ENCODE assay signal across 19 mouse cellular contexts in genomic region chr19:16439834-16440233, GRCm38 (mm10). TPM values are rescaled to one million over a fixed set of nuclear protein-coding genes. Genes with fewer than 3 reads are reported as not detected.
DNase-seq lines count a peak whose midpoint lies in the region; ATAC-seq and TF ChIP-seq lines count a peak whose summit lies in the region.
"Had no signal": no experiment of that assay in that cellular context is flagged by ENCODE, and none has a peak within 500 bp of the region (broad histone marks: within the 10 kb centered on the region; RNA-seq: fewer than 3 reads in every experiment).

No protein-coding gene starts in this region.

- H3K4me1 ChIP-seq in kidney, postnatal 0 days (replicated peaks; ENCODE audit: insufficient read depth, low read length): peaks cover 21% of the 10 kb centered on the region
- H3K4me1 ChIP-seq in intestine, embryonic 15.5 days (replicated peaks): peaks cover 40% of the 10 kb centered on the region
- H3K4me1 ChIP-seq in neural tube, embryonic 11.5 days (ENCODE audit: control insufficient read depth, insufficient read depth, low read length): peaks cover 23% of the 10 kb centered on the region; the same call in 1 of the 2 replicates

- H3K27me3 ChIP-seq in kidney, postnatal 0 days (ENCODE audit: insufficient read depth, low read length): no peaks in the 10 kb centered on the region
- H3K27me3 ChIP-seq in intestine, embryonic 15.5 days (replicated peaks): no peaks in the 10 kb centered on the region
- H3K27me3 ChIP-seq in neural tube, embryonic 11.5 days (ENCODE audit: control insufficient read depth, insufficient read depth, low read length): peaks cover 26% of the 10 kb centered on the region

- no peaks in the 10 kb centered on the region for H3K9me3 ChIP-seq in kidney, postnatal 0 days (replicated peaks; ENCODE audit: low read length)
- H3K9me3 ChIP-seq in intestine, embryonic 15.5 days: no peaks in the 10 kb centered on the region
- H3K9me3 ChIP-seq in neural tube, embryonic 11.5 days (ENCODE audit: control insufficient read depth, low read length): no peaks in the 10 kb centered on the region
- H3K9me3 ChIP-seq: embryonic facial prominence, embryonic 13.5 days; forebrain, embryonic 12.5 days; G1E; hindbrain, embryonic 13.5 days; limb, embryonic 13.5 days had no signal

- no peak overlapping the region for H3K4me3 ChIP-seq in kidney, postnatal 0 days (replicated peaks; ENCODE audit: low read depth, low read length)
- no peak overlapping the region for H3K4me3 ChIP-seq in intestine, embryonic 15.5 days (replicated peaks)
- no peak overlapping the region for H3K4me3 ChIP-seq in neural tube, embryonic 11.5 days (ENCODE audit: low read depth, low read length)
- H3K4me3 ChIP-seq: embryonic facial prominence, embryonic 13.5 days; forebrain, embryonic 12.5 days; hindbrain, embryonic 13.5 days; limb, embryonic 13.5 days; myocyte had no signal

- no peak for ATAC-seq in kidney, postnatal 0 days (replicated peaks; ENCODE audit: low FRiP score, low read depth)
- ATAC-seq in intestine, embryonic 15.5 days: no peak
- ATAC-seq in neural tube, embryonic 11.5 days (ENCODE audit: insufficient read depth, low FRiP score, low TSS enrichment): no peak
- ATAC-seq: lung, postnatal 0 days had no signal

- no peak overlapping the region for H3K9ac ChIP-seq in kidney, postnatal 0 days (ENCODE audit: low read depth, low read length)
- no peak overlapping the region for H3K9ac ChIP-seq in intestine, embryonic 15.5 days
- no peak overlapping the region for H3K9ac ChIP-seq in neural tube, embryonic 11.5 days (ENCODE audit: low read length)
- H3K9ac ChIP-seq: embryonic facial prominence, embryonic 13.5 days; forebrain, embryonic 12.5 days; hindbrain, embryonic 13.5 days; limb, embryonic 13.5 days had no signal

- H3K27ac ChIP-seq in kidney, postnatal 0 days: peak overlapping the region; percentile 77; the same call in 1 of the 2 replicates
- peak overlapping the region; percentile 73 for H3K27ac ChIP-seq in intestine, embryonic 15.5 days
- H3K27ac ChIP-seq in neural tube, embryonic 11.5 days (ENCODE audit: low read depth, low read length): 0 out of 2 replicates have a peak overlapping the region, but pooled peaks have one; percentile 11
- H3K27ac ChIP-seq: embryonic facial prominence, embryonic 13.5 days; forebrain, embryonic 12.5 days; hindbrain, embryonic 13.5 days; limb, embryonic 13.5 days had no signal

- DNase-seq in heart, adult 11 months: peak; percentile 84
- no peak for DNase-seq in heart, adult 8-10 months (ENCODE audit: low spot score)
- no peak for DNase-seq in kidney, postnatal 0 days (ENCODE audit: low spot score)
- no peak for DNase-seq in kidney, adult 18-20 months
- peak; percentile 12 for DNase-seq in neural tube, embryonic 11.5 days (ENCODE audit: low spot score)
- no peak for DNase-seq in cerebellum, postnatal 14 days
- no peak for DNase-seq in adipocyte (ENCODE audit: low spot score)
- DNase-seq: cerebellum, adult 9-11 months; layer of hippocampus, postnatal 36 days had no signal

- no peak for TF ChIP-seq CTCF in kidney, postnatal 0 days (IDR thresholded peaks at IDR 0.05; ENCODE audit: low read depth)

- WGBS in kidney, postnatal 0 days: 51% methylated on average over 13 of the region's 13 CpGs
- WGBS in intestine, embryonic 15.5 days: 52% methylated on average over 13 of the region's 13 CpGs
- WGBS in neural tube, embryonic 11.5 days: 37% methylated on average over 13 of the region's 13 CpGs

- H3K36me3 ChIP-seq in kidney, postnatal 0 days (ENCODE audit: insufficient read depth, low read length): no peaks in the 10 kb centered on the region
- H3K36me3 ChIP-seq in intestine, embryonic 15.5 days: no peaks in the 10 kb centered on the region
- no peaks in the 10 kb centered on the region for H3K36me3 ChIP-seq in neural tube, embryonic 11.5 days (ENCODE audit: control insufficient read depth, insufficient read depth, low read length)
- H3K36me3 ChIP-seq: embryonic facial prominence, embryonic 13.5 days; forebrain, embryonic 12.5 days; G1E; hindbrain, embryonic 13.5 days; limb, embryonic 13.5 days had no signal

- 0 out of 2 replicates have a peak overlapping the region, but pooled peaks have one; percentile 5 for H3K4me2 ChIP-seq in kidney, postnatal 0 days (ENCODE audit: low read length)
- H3K4me2 ChIP-seq in intestine, embryonic 15.5 days (replicated peaks): peak overlapping the region; percentile 21; the same call in 1 of the 2 replicates
- no peak overlapping the region for H3K4me2 ChIP-seq in neural tube, embryonic 11.5 days (ENCODE audit: low read depth)
- H3K4me2 ChIP-seq: embryonic facial prominence, embryonic 13.5 days; forebrain, embryonic 12.5 days; heart, embryonic 11.5 days; hindbrain, embryonic 13.5 days; limb, embryonic 13.5 days; midbrain, embryonic 11.5 days had no signal

RNA-seq across cellular contexts. Expression of gene Gna14, which starts 4.3 kb away (rescaled TPM):
- total RNA-seq in heart, adult 8-10 months (2022): under 1 TPM; 0.23 to 0.59 (median 0.39) TPM
- 9.8 and 11.8 TPM in 2 replicates for polyA plus RNA-seq in kidney, postnatal 0 days (2015; fragmentation: Nextera tagmentation; extraction: Ambion mirVana)
- polyA plus RNA-seq in intestine, embryonic 15.5 days (2015; fragmentation: Nextera tagmentation; extraction: Ambion mirVana): 16.6 and 18.9 TPM in 2 replicates
- 0.16 and 0.28 TPM in 2 replicates for polyA plus RNA-seq in neural tube, embryonic 11.5 days (2014; fragmentation: Nextera tagmentation; extraction: Ambion mirVana)
- total RNA-seq: G1E had no signal
- polyA plus RNA-seq: G1E had no signal

Comparison
In these comparisons a context has a peak if more than half of its experiments do, and no peak if none do; other contexts are left out.
1. DNase-seq: peak in heart, adult 11 months (single experiment) and neural tube, embryonic 11.5 days (single experiment); none in heart, adult 8-10 months (single experiment), kidney, postnatal 0 days (single experiment), kidney, adult 18-20 months (single experiment), cerebellum, postnatal 14 days (0 of 2) and adipocyte (single experiment).
2. H3K27ac ChIP-seq: peak in every context shown above with its lines; median percentile 77 in kidney, postnatal 0 days; 73 in intestine, embryonic 15.5 days; 11 in neural tube, embryonic 11.5 days.